Mouse (Mus musculus) layer of hippocampus, adult 9-10 months (tissue): ENCODE measurements around the gene Slc35a3.
"Not testable (repeated sequence)": the region's sequence is repeated elsewhere in the genome, so short reads cannot be mapped to it uniquely, and the experiment has no call there.

Experiments
- DNase-seq: peaks from one replicate; pipeline ENCODE4 v3.0.0; 2022; ENCODE audit warnings: low spot score

The Slc35a3 gene

GRCm38 (mm10) chr3:116698786-116699185 lies 13.8 kb downstream of the Slc35a3 start:
- DNase-seq: no peak

- DNase-seq: no peak
Measured at GRCm38 (mm10) chr3:116695666-116695985, 17.0 kb downstream of the Slc35a3 start.

- no peak for DNase-seq
Measured at GRCm38 (mm10) chr3:116694955-116695665, 17.5 kb downstream of the Slc35a3 start.

- no peak for DNase-seq
Measured at GRCm38 (mm10) chr3:116694312-116694711, 18.3 kb downstream of the Slc35a3 start.

- DNase-seq: no peak
Measured at GRCm38 (mm10) chr3:116681160-116681559, 31.5 kb downstream of the Slc35a3 start, which contains the start of gene Gm43191. Gm43191 (minus strand) TSS chr3:116681260.

- DNase-seq: not testable (repeated sequence)
Measured at GRCm38 (mm10) chr3:116664281-116664680, 48.4 kb downstream of the Slc35a3 start.

- DNase-seq: peak; percentile 87
Measured at GRCm38 (mm10) chr3:116662463-116662863, 50.2 kb downstream of the Slc35a3 start, which contains the start of gene Mfsd14a. Mfsd14a (minus strand) TSS chr3:116662677.

- no peak for DNase-seq
Measured at GRCm38 (mm10) chr3:116661870-116662414, 50.7 kb downstream of the Slc35a3 start.

- no peak for DNase-seq
Measured at GRCm38 (mm10) chr3:116661288-116661869, 51.3 kb downstream of the Slc35a3 start.

- DNase-seq: no peak
Measured at GRCm38 (mm10) chr3:116659856-116660430, 52.7 kb downstream of the Slc35a3 start.

GRCm38 (mm10) chr3:116658928-116659565 lies 53.6 kb downstream of the Slc35a3 start:
- DNase-seq: no peak

GRCm38 (mm10) chr3:116656184-116656965 lies 56.3 kb downstream of the Slc35a3 start:
- DNase-seq: no peak

GRCm38 (mm10) chr3:116654051-116654450 lies 58.6 kb downstream of the Slc35a3 start:
- DNase-seq: not testable (repeated sequence)

GRCm38 (mm10) chr3:116653278-116653945 lies 59.2 kb downstream of the Slc35a3 start:
- no peak for DNase-seq

- no peak for DNase-seq
Measured at GRCm38 (mm10) chr3:116652033-116652446, 60.6 kb downstream of the Slc35a3 start.

- DNase-seq: no peak
Measured at GRCm38 (mm10) chr3:116650698-116651097, 61.9 kb downstream of the Slc35a3 start.

GRCm38 (mm10) chr3:116648805-116649204 lies 63.8 kb downstream of the Slc35a3 start:
- DNase-seq: no peak

- DNase-seq: no peak
Measured at GRCm38 (mm10) chr3:116646387-116646786, 66.2 kb downstream of the Slc35a3 start.

GRCm38 (mm10) chr3:116642373-116642772 lies 70.3 kb downstream of the Slc35a3 start:
- DNase-seq: no peak

GRCm38 (mm10) chr3:116641811-116642371 lies 70.7 kb downstream of the Slc35a3 start:
- no peak for DNase-seq

GRCm38 (mm10) chr3:116640024-116640423 lies 72.6 kb downstream of the Slc35a3 start:
- no peak for DNase-seq
